Mouse (Mus musculus) cerebellum, postnatal 36 days (tissue): ENCODE data around the gene Ino80d.

Experiments
- DNase-seq, 2 experiments: peaks; one replicate each; pipeline ENCODE4 v3.0.0; 2021 to 2022; ENCODE audit warnings: mixed read lengths in 2 of 2

The Ino80d gene

DNA sequence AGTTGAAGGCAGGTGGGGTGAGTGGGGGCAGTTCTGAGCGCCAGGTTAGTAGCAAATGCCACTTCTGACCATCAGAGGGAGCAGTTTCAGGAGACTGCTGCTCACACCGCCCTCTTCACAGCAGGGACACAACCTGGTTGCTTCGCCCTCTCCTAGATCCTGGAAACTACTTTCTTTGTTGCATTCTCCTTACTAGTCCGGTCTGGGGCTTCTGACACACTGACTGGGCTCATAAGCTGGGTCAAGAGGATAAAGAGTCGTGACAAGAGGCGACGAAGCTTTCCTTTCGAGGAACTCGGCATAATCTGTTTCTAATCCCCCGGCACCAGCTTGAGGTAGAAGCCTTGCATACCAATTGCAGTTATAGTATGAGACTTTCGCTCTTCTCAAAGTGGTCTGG is 129.9 kb downstream of the Ino80d start:
- peak; percentile 53 to 65 for DNase-seq

DNA sequence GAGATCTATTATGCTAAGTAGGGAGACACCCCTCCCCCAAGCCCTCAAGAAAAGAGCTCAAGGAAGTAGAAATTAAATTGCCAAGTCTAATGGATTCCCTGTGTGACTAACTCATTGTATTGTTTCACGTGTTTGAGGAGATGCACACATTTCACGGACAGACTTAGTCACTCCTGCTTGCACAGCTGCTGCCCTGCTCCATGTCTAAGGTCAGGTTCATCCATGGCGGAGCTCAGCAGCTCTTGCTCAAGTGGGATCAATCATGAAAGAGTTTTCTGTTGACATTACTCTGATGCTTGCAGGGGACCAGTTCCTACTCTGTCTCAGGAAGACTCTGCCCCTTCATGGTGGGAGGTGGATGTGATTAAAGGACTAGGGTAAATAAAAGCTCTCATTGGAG is 137.7 kb downstream of the Ino80d start:
- DNase-seq, result no peak

DNA sequence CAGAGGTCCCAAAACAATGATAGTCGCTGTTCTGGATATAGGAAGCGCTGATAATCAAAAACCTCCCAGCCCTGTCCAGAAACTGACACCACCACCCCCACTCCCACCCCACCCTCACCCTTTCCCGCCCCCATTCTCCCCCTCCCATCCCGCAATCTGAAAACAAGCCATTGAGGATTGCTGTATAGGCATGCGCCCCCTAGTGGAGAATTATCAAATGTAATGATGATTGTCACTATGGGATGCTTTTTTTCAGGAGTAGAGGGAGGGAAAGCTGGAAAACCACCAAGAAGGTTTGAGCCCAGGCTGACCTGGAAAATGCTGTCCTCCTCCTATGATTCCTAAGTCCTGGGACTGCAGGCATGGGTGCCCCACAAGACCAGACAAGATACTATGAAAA is 147.6 kb downstream of the Ino80d start:
- DNase-seq, result no peak

DNA sequence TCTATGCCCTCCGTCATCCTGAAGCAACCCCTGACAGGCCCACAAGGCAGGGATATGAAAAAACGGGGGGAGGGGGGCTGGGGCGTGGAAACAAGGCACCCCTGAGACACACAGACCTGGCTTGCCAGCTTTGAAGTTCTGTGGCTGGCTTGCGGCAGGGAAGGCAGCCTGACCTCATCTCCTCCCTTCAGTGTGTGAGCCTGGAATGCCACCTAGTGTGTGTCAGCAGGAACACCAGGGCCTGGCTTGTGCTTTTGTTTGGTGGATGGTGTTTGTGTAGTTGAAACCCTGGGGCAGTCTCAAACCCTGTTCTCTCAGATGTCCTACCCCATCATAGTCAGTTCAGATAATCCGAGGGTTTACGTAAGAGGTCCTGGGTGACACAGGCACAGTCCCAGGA is 150.2 kb downstream of the Ino80d start:
- DNase-seq, result peak; percentile 58 to 61

GRCm38 (mm10) chr1:62956942-62957645 is 157.4 kb downstream of the Ino80d start:
- no peak for DNase-seq

DNA sequence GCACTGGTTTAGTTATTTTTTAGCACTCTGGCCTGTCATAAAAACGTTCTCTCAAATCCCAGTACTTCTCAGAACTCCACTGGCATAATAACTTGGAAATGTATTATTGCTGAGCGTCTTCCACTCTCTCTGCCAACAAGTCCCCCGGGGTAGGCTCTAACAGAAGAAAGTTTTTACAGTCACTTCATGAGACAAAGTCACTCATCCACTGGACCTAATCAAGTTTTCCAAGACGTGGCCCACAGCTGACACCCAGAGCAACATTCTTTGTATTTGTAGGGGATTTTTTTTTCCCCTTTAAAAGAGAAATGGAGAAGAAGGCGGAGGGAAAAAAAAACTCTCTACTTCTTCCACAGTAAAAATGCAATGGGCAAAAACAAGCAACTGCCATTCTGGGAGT is 157.9 kb downstream of the Ino80d start:
- no peak for DNase-seq

DNA sequence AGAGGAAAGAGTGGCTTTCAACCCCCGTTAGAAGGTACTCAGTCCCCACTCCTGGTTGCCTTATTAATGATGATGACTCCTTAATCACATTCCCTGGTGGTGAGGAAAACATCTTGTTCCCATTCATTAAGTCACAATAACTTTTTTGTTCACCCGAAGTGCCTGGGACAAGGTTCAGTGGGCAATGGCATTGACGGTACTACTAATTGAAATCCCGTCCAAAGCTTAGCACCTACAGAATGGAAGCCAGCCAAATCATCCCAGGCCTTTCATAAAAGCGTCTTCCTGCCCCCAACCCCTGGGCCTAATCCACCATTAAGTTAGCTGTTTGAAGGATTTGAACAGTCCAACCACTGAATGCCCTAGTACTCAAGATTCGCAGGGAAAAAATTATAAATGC is 159.1 kb downstream of the Ino80d start:
- no peak for DNase-seq

DNA sequence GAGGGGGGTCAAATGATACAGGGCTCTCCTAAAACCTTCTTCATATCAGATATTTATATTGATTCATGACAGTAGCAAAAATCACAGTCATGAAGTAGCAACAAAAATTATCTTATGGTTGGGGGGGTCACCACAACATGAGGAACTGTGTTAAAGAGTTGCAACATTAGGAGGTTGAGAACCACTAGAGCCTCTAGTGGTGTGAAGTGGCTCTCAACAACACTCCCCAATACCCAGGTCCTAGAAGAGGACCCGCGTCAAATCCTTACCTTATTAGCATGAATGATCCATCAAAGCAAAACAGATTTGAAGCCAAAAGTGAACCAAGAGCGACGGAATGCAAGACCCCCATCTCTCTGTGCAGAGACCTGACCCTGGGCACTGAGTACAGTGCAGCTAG is 161.4 kb downstream of the Ino80d start:
- no peak for DNase-seq

- no peak for DNase-seq
Observed at GRCm38 (mm10) chr1:62952319-62952718, 162.1 kb downstream of the Ino80d start.

DNA sequence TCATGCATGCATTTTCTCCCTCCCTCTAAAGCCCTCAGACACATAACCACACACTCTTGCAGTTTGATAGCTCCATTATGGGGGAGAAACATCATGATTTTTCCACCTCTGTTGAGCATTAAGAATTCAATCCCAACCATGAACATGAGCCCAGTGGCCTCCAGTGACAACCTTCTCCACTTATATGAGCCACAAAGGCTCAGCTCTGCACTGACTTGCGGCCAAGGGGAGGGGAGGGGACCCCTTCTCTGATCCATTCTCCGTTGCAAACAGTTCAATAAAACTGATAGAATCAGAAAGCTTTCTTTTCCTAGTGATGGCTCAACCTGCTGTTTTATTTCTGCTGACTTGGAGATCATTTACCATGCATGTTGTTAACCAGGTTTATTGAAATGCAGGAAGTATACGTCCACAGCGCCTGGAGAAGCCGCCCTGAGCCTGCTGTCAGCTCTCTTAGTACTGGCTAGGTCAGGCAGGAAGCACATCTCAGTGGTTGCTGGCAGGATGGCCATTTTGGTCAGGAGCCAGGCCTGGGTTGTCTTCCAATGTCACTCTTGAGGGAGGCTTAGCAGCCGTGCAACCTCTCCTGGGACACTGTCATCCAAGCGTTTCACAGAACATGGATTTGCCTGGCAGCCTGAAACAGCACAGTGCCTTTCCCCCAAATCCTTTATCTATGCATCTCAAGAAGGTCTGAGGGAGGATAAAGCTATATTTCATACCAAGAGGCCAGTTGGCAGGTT is 163.2 kb downstream of the Ino80d start:
- peak; percentile 82 to 85 for DNase-seq

GRCm38 (mm10) chr1:62950526-62950925 is 163.9 kb downstream of the Ino80d start:
- DNase-seq, result no peak

GRCm38 (mm10) chr1:62947807-62948206 is 166.7 kb downstream of the Ino80d start:
- DNase-seq, result no peak

DNA sequence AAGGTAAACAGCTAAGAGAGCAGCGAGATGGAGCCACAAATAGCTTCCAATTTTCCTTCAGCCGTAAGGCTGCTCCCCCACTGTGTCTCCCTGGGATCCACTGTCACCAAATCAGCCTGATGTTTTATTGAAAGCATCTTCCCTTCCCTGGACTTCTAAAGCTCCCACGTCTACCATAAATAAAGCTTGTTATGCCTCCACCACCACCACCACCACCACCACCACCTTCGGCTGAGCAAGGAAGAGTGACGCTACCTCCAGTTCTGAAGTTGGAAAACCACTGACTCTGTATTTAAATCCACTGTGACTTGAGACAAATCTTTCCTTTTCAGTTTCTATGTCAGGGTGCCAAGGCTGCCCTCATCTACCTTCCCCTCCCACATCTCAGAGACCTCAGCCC is 167.5 kb downstream of the Ino80d start:
- no peak for DNase-seq

GRCm38 (mm10) chr1:62934752-62935329 is 179.6 kb downstream of the Ino80d start:
- DNase-seq, result no peak

DNA sequence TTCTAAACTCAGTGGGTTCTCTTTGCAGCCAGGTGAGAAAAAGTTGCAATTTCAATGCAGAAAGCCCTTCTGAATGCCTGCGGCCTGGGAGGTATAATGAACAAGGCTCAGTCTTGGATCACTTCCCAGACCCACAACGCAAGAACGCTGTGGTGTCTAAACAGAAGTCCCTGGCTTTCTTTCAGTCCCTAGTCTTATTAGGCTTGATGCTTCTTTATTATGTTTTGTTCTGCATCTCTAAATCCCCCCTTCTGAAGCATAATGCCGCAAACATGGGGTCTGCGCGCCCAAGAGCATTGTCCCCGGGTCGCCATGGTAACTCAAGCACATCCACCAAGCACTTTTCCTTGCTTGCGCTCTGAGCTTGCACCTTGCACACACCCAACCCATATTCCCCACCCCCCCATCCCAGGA is 180.4 kb downstream of the Ino80d start:
- DNase-seq, result peak; percentile 17 to 37

DNA sequence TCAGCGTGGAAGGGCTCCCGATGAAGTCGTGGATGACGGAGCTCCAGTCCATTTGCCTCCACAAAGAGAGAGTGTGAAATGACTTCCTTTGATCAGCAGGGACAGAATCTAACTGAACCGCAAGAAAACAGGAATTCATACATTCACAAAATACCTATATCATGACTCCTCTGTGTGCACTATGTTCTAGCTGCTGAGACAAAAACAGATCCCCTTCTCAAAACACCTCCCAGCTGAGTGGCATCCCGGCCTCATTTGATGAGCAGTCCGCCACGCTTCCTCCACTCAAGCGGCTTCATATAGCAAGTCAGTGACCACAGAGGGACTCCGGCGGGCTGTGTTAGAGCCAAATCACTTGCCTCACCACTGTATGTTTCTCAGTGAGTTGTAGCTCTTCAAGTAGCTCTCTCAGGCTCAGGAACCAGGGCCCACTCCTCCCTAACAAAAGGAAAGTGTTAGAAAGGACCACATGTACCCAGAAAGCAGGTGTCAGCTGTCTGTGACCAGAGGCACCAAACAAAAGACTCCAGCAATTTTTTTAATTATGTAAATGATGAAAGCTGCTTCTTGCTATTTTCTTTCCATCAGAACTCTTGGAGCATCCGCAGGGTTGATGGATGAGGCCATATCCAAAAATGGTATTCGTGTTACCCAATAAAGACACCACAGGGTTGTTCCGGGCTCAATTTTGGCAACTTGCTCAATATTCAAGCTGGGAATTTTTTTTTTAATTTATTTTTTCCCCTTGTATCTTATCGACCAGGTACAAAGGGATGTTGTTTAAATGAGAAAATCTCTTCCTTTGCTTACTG is 181.0 kb downstream of the Ino80d start:
- no peak for DNase-seq

GRCm38 (mm10) chr1:62929477-62929876 is 185.0 kb downstream of the Ino80d start:
- peak; percentile 81 for DNase-seq

DNA sequence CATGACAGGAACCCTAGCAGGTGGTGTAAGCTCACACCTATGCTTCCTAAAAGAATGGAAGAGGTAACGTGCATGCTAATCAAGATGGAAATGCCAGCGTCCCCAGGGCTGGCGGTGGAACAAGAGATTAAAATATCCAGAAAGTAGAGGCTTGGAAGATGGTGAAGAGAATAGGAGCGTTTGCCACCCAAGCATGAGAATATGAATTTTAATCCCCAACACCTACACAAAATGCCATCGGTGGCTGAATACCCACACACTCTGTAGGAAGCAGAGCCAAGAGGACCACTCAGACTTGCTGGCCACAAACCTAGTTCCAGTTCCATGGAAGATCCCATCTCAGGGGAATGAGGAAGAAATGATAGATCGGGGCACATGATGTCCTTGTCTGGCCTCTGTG is 195.2 kb downstream of the Ino80d start:
- no peak for DNase-seq

- DNase-seq, result no peak
Observed at GRCm38 (mm10) chr1:62916609-62917008, 197.9 kb downstream of the Ino80d start.

- no peak for DNase-seq
Observed at GRCm38 (mm10) chr1:62914495-62914894, 200.0 kb downstream of the Ino80d start.

GRCm38 (mm10) chr1:62911426-62911825 is 203.0 kb downstream of the Ino80d start:
- DNase-seq, result no peak

DNA sequence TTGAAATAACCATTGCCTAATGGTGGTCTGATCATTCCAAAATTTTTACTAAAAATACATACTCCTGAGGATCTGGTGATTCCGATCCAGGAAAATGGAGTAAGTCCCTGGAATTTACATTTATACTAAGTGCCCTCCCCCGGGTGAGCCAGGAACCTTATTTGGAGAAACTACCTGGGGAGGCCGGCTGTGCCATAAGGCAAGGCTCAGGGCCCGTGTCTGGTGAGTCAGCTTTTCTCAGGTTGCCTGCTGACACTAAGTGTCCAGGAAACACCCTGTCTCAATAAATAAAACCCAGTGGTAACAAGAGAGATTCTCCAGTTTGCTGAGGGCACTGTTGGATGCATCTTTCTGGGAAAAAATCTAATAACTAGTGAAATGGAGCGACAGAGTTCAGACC is 205.3 kb downstream of the Ino80d start:
- peak; percentile 31 to 34 for DNase-seq

DNA sequence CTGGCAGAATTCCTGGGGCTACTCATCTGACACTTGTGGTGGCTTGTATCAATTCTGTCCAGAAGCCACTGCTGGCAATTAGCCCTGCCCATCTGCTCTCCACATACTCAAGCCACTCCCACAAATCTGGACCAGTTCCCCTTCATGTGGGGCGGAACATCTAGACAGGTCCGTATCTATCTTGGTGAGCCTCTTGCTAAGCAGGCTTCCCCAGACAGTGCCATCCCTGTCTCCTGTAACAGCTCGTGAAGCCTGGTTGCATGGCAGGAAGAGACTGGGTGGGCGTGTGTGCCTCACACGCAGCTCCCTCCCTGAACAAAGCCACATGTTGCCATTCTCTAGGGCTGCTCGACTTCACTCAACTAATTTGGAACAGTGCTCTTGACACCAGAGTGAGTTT is 206.0 kb downstream of the Ino80d start:
- peak; percentile 28 to 30 for DNase-seq
